Mouse (Mus musculus) liver, embryonic 14.5 days (tissue): ENCODE measurements around the gene Vps52. TPM values are rescaled to one million over a fixed set of nuclear protein-coding genes. Genes with fewer than 3 reads are reported as not detected.

Experiments
- ATAC-seq: fragments of 200-750 bp; cut with Nextera tagmentation; 2 replicates; pipeline ENCODE4 v1.8.0; 2017; ENCODE audit warnings: moderate number of reproducible peaks, mild to moderate bottlenecking, moderate library complexity; ENCODE audit not compliant: insufficient read depth
- DNase-seq, 3 experiments: peaks; one replicate each; pipeline ENCODE4 v3.0.0-alpha.2; 2012 to 2013; ENCODE audit warnings: low read depth in 3 of 3, low spot score in 3 of 3
- H3K27ac ChIP-seq: fragments of 300-500 bp; sonication (generic); 2 replicates; pipeline ENCODE4 v1.5.1; 2014; ENCODE audit warnings: moderate library complexity, mild to moderate bottlenecking, control low read depth, inconsistent platforms
- H3K27me3 ChIP-seq: fragments of 300-500 bp; sonication (generic); 2 replicates; pipeline ENCODE4 v1.6.1; 2014; ENCODE audit warnings: mild to moderate bottlenecking, low read length, moderate library complexity; ENCODE audit not compliant: control insufficient read depth, insufficient read depth
- H3K36me3 ChIP-seq: fragments of 300-500 bp; sonication (generic); replicated peaks from 2 replicates; pipeline ENCODE4 v1.6.1; 2014; ENCODE audit warnings: low read depth; ENCODE audit not compliant: control insufficient read depth, insufficient read depth
- H3K4me1 ChIP-seq, 2 experiments: fragments of 200-500 bp in 1 of 2; fragments of 300-500 bp in 1 of 2; sonication (generic) in 1 of 2; replicated peaks; 2 replicates each; pipeline ENCODE4 v1.6.1; 2012 to 2014; ENCODE audit warnings: antibody characterized with exemption in 1 of 2, inconsistent platforms in 1 of 2, low read length in 1 of 2; ENCODE audit not compliant: control insufficient read depth in 2 of 2, insufficient read depth in 2 of 2
- H3K4me2 ChIP-seq: fragments of 300-500 bp; sonication (generic); 2 replicates; pipeline ENCODE4 v1.6.1; 2014; ENCODE audit warnings: low read depth, mild to moderate bottlenecking, control low read depth, moderate library complexity
- H3K4me3 ChIP-seq, 2 experiments: fragments of 200-500 bp in 1 of 2; fragments of 300-500 bp in 1 of 2; sonication (generic) in 1 of 2; 2 replicates each; pipeline ENCODE4 v1.5.1; 2012 to 2014; ENCODE audit warnings: low read depth in 2 of 2, low read length in 2 of 2, mild to moderate bottlenecking in 2 of 2, control low read depth in 1 of 2, inconsistent platforms in 1 of 2, moderate library complexity in 1 of 2; ENCODE audit not compliant: insufficient read depth in 1 of 2
- H3K9ac ChIP-seq: fragments of 300-500 bp; sonication (generic); replicated peaks from 2 replicates; pipeline ENCODE4 v1.6.1; 2014; ENCODE audit warnings: mild to moderate bottlenecking, control low read depth, moderate library complexity
- H3K9me3 ChIP-seq: fragments of 300-500 bp; sonication (generic); 2 replicates; pipeline ENCODE4 v1.6.1; 2016; ENCODE audit warnings: low read length, mixed read lengths; ENCODE audit not compliant: control insufficient read depth
- CTCF ChIP-seq: IDR thresholded peaks from 2 replicates; pipeline ENCODE4 v1.5.1; 2016; ENCODE audit warnings: antibody characterized with exemption, low read depth, control low read depth
- EP300 ChIP-seq: IDR thresholded peaks from 2 replicates; pipeline ENCODE4 v1.6.1; 2016; ENCODE audit warnings: antibody characterized with exemption, low read depth
- WGBS: fragments of 180-500 bp; shearing (Covaris S2); extraction: QIAGEN DNeasy Blood & Tissue Kit; methylation state at CpG from one replicate; pipeline ENCODE4 v1.1.7; 2014; ENCODE audit not compliant: insufficient replicate concordance; 5-methylcytosine and 5-hydroxymethylcytosine counted together
- polyA plus RNA-seq, 2 experiments: library from polyadenylated mRNA; depleted of rRNA in 1 of 2; stranded (reverse) in 1 of 2; unstranded in 1 of 2; fragments of >200 nt; fragmentation: Nextera tagmentation in 1 of 2; extraction: Ambion mirVana in 1 of 2; gene quantifications; 2 replicates each; pipeline versions ENCODE4 v1.2.1 to v1.2.3; 2012 to 2014

Gene Vps52
- polyA plus RNA-seq, 2 experiments = 15.2 to 17.4 TPM

DNA sequence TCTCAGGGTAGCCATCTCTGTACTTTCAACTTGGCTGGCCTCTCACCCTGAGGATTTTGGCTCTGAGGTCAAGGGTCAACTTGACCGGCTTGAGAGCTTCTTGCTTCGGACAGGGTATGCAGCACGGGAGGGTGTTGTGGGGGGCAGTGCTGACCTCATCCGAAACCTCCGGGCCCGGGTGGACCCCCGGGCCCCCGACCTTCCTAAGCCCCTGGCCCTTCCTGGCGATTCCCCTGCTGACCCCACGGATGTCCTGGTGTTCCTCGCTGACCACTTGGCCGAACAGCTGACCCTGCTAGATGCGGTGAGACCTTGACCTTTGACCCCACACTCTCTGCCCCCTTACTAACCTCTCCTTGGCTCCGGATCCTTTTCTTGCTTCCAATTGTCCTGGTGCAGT lies 23.2 kb upstream of the Vps52 start:
- Histone ChIP-seq H3K9me3 (no peaks in the 10 kb centered on the region), H3K4me2 (no peak overlapping the region), H3K27ac (no peak overlapping the region), H3K4me3 (no peak overlapping the region), H3K36me3 (peaks cover 2% of the 10 kb centered on the region), H3K4me1 (peaks cover 2 to 4% of the 10 kb centered on the region in 2 experiments; a peak in 2 of 4 replicates), H3K27me3 (no peaks in the 10 kb centered on the region), H3K9ac (no peak overlapping the region)
- WGBS = 79% methylated on average over 14 of the region's 14 CpGs
- TF ChIP-seq CTCF (no peak), EP300 (no peak)
- no peak for DNase-seq
- ATAC-seq = no peak

DNA sequence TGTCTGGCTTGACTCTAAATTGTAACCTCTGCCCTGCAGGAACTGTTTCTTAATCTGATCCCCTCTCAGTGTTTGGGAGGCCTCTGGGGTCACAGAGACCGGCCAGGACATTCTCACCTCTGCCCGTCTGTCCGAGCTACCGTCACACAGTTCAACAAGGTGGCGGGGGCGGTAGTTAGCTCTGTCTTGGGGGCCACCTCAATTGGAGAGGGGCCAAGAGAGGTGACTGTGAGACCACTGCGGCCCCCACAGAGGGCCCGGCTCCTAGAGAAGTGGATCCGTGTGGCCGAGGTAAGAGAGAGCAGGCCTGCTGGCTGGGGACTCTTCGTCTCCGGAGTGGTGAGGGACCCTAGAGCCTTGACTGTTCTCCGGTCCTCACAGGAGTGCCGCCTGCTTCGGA lies 22.6 kb upstream of the Vps52 start:
- TF ChIP-seq EP300 (no peak), CTCF (no peak)
- H3K4me2 ChIP-seq = no peak overlapping the region
- no peaks in the 10 kb centered on the region for H3K27me3 ChIP-seq
- ATAC-seq (no peak), DNase-seq (no peak)
- H3K9ac ChIP-seq = 0 out of 2 replicates have a peak overlapping the region, but pooled peaks have one; percentile 23
- H3K9me3 ChIP-seq = no peaks in the 10 kb centered on the region
- WGBS = 89% methylated on average over 15 of the region's 15 CpGs
- peaks cover 2% of the 10 kb centered on the region for H3K36me3 ChIP-seq
- peaks cover 2 to 3% of the 10 kb centered on the region in 2 experiments; a peak in 2 of 4 replicates for H3K4me1 ChIP-seq
- H3K27ac ChIP-seq = no peak overlapping the region
- no peak overlapping the region for H3K4me3 ChIP-seq

- WGBS = 81% methylated on average over 21 of the region's 21 CpGs
- no peak overlapping the region for H3K9ac ChIP-seq
- H3K9me3 ChIP-seq = no peaks in the 10 kb centered on the region
- H3K4me3 ChIP-seq = no peak overlapping the region
- H3K4me1 ChIP-seq = peaks cover 3 to 8% of the 10 kb centered on the region in 2 experiments; a peak in 3 of 4 replicates
- H3K27ac ChIP-seq = no peak overlapping the region
- TF ChIP-seq EP300 = no peak
- TF ChIP-seq CTCF = no peak
- H3K4me2 ChIP-seq = no peak overlapping the region
- DNase-seq (no peak), ATAC-seq (no peak)
- H3K36me3 ChIP-seq = peaks cover 2% of the 10 kb centered on the region
- no peaks in the 10 kb centered on the region for H3K27me3 ChIP-seq
Observed at GRCm38 (mm10) chr17:33935422-33936055, 20.1 kb upstream of the Vps52 start.

GRCm38 (mm10) chr17:33936993-33937392 lies 18.6 kb upstream of the Vps52 start:
- Histone ChIP-seq H3K27ac (no peak overlapping the region), H3K27me3 (no peaks in the 10 kb centered on the region), H3K4me2 (no peak overlapping the region), H3K4me3 (no peak overlapping the region), H3K36me3 (peaks cover 2% of the 10 kb centered on the region), H3K9me3 (no peaks in the 10 kb centered on the region), H3K4me1 (peaks cover 5 to 12% of the 10 kb centered on the region in 2 experiments; a peak in 3 of 4 replicates), H3K9ac (no peak overlapping the region)
- DNase-seq (no peak), ATAC-seq (no peak)
- TF ChIP-seq CTCF (no peak), EP300 (no peak)
- 78% methylated on average over 15 of the region's 15 CpGs for WGBS

DNA sequence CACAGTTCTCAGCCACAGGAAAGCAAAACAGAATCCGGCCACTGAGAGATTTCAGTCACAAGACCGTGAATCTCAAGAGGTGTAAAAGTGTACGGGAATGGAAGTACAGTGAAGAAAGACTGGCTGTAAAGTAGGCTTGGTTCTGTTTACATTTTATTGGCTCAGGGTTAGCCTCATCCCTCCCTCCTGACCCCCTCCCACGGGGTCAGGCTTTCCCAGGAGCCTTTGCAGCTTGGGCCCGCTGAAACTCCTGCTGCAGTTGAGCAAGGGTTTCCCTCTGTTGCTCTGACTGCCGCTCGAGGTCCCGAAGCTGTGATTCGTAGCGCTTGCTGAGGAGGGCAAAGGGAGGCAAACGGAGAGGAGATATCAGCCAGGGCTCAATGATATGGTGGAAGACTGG lies 16.8 kb upstream of the Vps52 start:
- DNase-seq (no peak), ATAC-seq (no peak)
- no peaks in the 10 kb centered on the region for H3K9me3 ChIP-seq
- WGBS = 69% methylated on average over 11 of the region's 11 CpGs
- H3K4me2 ChIP-seq = peak overlapping the region; percentile 77
- H3K4me1 ChIP-seq = peaks cover 5 to 12% of the 10 kb centered on the region in 2 experiments; a peak in 3 of 4 replicates
- no peak for TF ChIP-seq EP300
- no peak for TF ChIP-seq CTCF
- no peaks in the 10 kb centered on the region; the same call in none of the 2 replicates for H3K36me3 ChIP-seq
- no peak overlapping the region for H3K27ac ChIP-seq
- H3K9ac ChIP-seq = peak overlapping the region; percentile 23; the same call in 1 of the 2 replicates
- peak overlapping the region; percentile 97 to 99; a peak in 3 of 4 replicates for H3K4me3 ChIP-seq
- H3K27me3 ChIP-seq = no peaks in the 10 kb centered on the region
